Mouse (Mus musculus) adrenal gland, adult 8-10 months (tissue): ENCODE results near the gene Slc41a2. TPM values are rescaled to one million over a fixed set of nuclear protein-coding genes. Genes with fewer than 3 reads are reported as not detected.

ENCODE experiments used
- DNase-seq: peaks from one replicate; pipeline ENCODE4 v3.0.0; 2022
- total RNA-seq, 4 experiments: library from RNA; stranded (reverse); gene quantifications; 2 replicates each; pipeline ENCODE4 v1.2.4; 2022

The Slc41a2 gene
- total RNA-seq, 4 experiments from 2014 or later = 7.2 to 10.5 (median 9.4) TPM

DNA sequence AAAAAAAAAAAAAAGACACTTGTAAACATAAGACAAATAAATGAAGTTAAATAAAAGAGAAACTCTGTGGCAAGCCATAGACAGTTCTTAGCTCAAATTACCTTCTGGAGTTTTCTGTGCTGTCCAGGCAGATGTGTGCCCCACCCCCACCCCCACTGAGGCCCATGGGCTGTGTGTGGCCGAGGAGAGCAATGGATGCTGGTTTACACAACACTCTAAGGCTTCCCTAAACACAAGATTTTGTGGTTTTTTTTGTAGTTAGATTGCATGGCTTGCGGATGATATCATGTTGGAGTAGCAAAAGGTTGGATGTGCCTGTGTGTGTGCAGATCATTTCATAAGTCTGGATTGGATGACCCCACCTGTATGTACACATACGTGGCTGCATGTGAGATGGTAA is 116.8 kb downstream of the Slc41a2 start:
- no peak for DNase-seq

GRCm38 (mm10) chr10:83220217-83220616 is 117.5 kb downstream of the Slc41a2 start:
- no peak for DNase-seq

DNA sequence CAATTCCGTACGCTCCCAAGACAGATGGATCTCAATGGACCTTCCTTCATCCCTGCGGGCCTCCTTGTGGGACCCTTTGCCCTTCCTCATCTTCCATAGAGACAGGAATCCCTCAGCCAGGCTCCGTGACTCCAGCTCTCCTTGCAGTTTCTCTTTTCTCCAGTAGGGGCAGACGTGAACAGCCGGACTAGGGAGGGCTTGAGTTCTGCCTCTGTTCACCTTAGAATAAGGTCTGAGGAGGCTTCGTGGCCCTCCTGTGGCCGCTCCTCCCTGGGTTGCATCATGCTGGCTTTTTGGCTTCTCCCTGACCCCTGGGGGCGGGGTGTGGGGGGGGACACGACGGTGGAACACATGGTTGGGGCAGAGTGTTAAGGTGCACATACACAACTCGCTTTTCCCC is 118.0 kb downstream of the Slc41a2 start:
- DNase-seq = no peak

GRCm38 (mm10) chr10:83218778-83219177 is 118.9 kb downstream of the Slc41a2 start:
- DNase-seq = no peak

DNA sequence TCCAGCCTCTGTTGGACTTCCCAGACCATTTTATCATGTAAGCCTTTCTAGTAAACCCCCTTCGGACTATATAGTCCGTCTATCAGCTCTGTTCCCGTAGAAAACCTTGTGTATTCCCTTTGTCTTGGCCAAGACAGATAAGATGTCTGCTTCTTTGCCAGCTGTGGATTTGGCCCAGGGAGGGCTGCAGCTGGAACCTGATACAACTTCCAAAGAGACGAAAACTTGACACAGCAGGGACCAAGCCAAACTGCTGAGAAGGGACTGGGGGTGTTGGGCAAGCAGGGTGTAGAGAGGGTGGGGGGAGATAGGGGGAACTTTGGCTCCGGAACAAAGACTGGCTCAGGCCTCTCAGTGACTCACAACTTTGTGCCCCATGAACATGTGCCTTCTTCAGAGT is 120.4 kb downstream of the Slc41a2 start:
- DNase-seq = no peak

DNA sequence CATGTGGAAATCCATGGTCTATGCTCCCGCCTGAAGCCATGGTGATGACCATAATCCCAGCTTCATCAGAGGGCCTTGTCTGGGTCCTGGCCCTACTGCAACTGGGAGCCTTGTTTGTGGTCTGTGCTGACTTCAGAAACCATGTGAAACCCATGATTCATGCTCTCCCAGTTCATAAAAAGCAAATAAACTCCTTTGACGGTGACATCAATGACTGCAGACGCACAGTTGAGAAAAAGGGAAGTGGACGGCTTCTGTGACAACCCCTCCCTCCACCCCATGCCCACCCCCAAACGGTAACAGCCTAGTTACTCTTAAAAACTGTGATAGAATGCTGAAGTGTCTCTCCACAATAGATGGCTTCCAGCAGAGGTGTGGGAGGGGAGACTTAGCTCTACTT is 122.1 kb downstream of the Slc41a2 start:
- DNase-seq = no peak

GRCm38 (mm10) chr10:83212618-83213017 is 125.1 kb downstream of the Slc41a2 start:
- DNase-seq = no peak

DNA sequence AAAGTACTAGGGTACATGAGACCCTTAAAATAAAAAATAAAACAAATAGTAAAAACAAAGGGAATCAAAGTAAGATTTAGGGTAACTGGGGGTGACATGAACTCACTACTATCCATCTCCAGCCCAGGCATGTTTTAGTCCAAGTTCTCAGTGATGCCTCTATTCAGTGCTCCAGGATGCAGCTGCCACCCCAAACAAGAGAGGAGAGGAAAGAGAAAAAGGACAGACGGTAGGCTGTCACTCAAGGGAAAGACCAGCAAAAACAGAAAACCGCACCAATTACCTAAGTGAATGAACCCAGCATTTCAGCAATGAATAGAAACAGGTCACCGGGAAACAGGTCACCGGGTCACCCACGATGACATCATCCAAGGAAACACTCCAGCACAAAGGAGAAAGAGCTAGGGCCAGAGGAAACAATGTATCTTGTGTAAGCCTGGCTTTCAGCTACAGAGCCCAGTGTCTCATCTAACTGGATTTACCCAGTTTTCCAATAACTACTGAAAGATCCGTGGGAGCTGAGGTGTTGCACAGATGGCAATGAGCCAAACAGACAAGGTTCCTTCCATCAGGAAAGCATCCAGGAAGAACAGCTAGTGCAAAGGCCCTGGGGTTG is 126.6 kb downstream of the Slc41a2 start:
- DNase-seq = no peak

GRCm38 (mm10) chr10:83210122-83210521 is 127.6 kb downstream of the Slc41a2 start:
- no peak for DNase-seq

GRCm38 (mm10) chr10:83209388-83209787 is 128.3 kb downstream of the Slc41a2 start:
- no peak for DNase-seq

- no peak for DNase-seq
These were observed 129.2 kb downstream of the Slc41a2 start for GRCm38 (mm10) chr10:83208436-83208835.

- DNase-seq = no peak
These were observed 134.6 kb downstream of the Slc41a2 start for GRCm38 (mm10) chr10:83202906-83203702.

- DNase-seq = peak; percentile 55
These were observed 136.2 kb downstream of the Slc41a2 start for GRCm38 (mm10) chr10:83201525-83201924.

- DNase-seq = no peak
These were observed 138.4 kb downstream of the Slc41a2 start for GRCm38 (mm10) chr10:83199290-83199689.

GRCm38 (mm10) chr10:83198692-83199091 is 139.0 kb downstream of the Slc41a2 start:
- DNase-seq = no peak

- peak; percentile 56 for DNase-seq
These were observed 139.9 kb downstream of the Slc41a2 start for GRCm38 (mm10) chr10:83197690-83198336.

DNA sequence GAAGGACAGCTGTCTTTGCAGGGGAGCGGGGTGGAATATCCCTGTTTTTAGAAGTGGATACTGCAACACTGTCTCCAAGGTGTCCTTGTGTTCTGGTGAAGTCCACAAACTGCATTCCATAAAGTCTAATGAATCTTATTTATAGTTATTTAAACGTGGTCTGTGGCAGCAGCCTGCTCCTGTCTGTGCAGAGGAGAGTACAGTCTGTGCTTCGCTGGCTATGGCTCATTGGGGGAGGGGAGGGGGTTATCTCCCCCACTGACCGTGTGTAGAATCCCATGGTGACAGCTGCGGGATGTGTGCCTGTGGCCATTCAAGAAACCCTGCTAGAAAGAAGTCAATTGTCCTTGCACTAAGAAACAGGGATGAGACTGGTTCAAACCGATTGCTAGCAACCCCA is 145.7 kb downstream of the Slc41a2 start:
- DNase-seq = no peak

GRCm38 (mm10) chr10:83191476-83191875 is 146.2 kb downstream of the Slc41a2 start:
- no peak for DNase-seq

DNA sequence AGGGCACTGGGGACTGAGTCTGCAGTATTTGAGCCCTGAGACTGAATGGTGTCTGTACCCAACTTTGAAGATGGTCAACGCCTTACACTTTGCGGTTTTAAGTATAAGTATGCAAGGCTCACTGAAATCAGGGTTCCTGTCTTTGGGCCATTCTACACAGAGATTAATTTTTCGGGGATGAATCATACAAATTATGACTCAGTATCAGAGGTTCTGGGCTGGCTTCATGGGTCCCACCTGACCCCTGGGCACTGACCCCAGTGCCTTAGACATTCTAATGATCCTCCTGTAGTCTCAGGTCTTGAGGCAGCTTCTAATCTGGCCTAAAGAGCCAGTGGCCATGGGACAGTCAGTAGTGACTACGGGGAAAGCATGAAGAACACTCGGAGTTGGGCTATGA is 148.6 kb downstream of the Slc41a2 start:
- DNase-seq = no peak

DNA sequence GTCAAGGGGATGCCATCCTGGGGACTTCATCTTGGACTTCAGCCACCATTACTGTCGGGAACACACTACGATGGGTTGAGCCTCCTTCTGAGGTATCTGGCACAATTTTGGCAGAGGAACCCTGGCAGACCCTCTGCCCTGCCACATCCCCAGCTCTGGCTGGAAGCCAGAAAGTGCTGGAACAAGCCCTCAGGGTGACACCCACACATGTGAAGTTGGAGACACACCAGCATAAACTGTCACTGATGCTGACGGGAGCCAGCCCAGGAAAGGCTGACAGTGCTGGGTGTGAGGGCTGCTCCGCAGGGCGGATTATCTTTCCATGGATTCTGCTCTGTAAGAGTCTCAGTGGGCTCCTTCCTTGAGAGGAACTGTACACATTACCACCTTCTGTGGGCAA is 150.7 kb downstream of the Slc41a2 start:
- no peak for DNase-seq

GRCm38 (mm10) chr10:83186167-83186566 is 151.5 kb downstream of the Slc41a2 start:
- no peak for DNase-seq

- DNase-seq = no peak
These were observed 152.6 kb downstream of the Slc41a2 start for GRCm38 (mm10) chr10:83185121-83185520.

DNA sequence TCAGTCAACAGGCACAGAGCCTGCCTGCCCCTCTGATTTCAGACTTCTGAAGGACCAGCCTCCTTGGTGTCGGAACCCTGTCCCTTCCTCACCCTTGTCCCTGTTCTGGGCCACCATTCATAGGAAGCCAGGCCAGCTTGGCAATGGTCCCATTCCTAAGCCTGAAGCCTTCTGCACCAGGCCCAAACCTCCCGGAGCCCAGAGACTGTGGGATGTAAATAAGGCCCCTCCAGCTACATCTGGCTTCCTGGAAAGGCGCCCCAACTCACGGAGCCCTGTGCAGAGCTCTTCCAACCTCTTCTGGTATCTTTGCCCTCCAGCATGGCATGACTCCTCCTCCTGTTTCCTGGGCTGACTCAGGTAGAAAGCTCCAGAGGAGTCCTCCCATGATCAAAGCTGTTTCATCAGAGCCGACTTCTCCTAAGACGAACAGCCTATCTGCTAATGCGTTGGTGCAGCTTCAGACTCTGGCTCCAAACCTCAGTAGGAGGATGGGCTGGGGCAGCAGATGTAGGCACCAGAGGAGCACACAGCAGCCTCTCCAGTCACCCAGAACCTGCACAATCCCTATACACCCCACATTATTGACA is 153.1 kb downstream of the Slc41a2 start:
- no peak for DNase-seq
